Mouse (Mus musculus): Measurements from ENCODE around the gene Lamc1. TPM values are rescaled to one million over a fixed set of nuclear protein-coding genes. Genes with fewer than 3 reads are reported as not detected.

Gene Lamc1
- total RNA-seq (2023), result 23.0 to 28.4 TPM (median 25.1 TPM) in 4 replicates

GRCm38 (mm10) chr1:153332444-153333295 lies at the start of gene Lamc1:
Gene Lamc1, minus strand, starts transcription at chr1:153332786.

GRCm38 (mm10) chr1:153185828-153186803 lies 146.5 kb downstream of the Lamc1 start, which contains the start of gene Lamc2:
Gene Lamc2, minus strand, starts transcription at chr1:153186447.

Other genes with a start within 250 kb of the Lamc1 start
- 0.45 TPM in 1 of 4 replicates, not detected in the others for gene Lamc2, start 146.3 kb downstream of the Lamc1 start, total RNA-seq (2023)
- 1.9 to 3.7 TPM (median 2.2 TPM) in 4 replicates for gene Shcbp1l, start 92.4 kb upstream of the Lamc1 start, total RNA-seq (2023)
- 380 to 389 TPM (median 388 TPM) in 4 replicates for gene Dhx9, start 154.9 kb upstream of the Lamc1 start, total RNA-seq (2023)
- 0.34 to 0.94 TPM (median 0.53 TPM) in 4 replicates for gene Npl, start 217.3 kb upstream of the Lamc1 start, total RNA-seq (2023)

All from B cell, adult 62 days (primary cell).